Mouse (Mus musculus) heart, adult 11 months (tissue): ENCODE data around the gene Rtf2.

Experiments used
- DNase-seq: peaks from one replicate; pipeline ENCODE4 v3.0.0; 2022

Gene Rtf2

DNA sequence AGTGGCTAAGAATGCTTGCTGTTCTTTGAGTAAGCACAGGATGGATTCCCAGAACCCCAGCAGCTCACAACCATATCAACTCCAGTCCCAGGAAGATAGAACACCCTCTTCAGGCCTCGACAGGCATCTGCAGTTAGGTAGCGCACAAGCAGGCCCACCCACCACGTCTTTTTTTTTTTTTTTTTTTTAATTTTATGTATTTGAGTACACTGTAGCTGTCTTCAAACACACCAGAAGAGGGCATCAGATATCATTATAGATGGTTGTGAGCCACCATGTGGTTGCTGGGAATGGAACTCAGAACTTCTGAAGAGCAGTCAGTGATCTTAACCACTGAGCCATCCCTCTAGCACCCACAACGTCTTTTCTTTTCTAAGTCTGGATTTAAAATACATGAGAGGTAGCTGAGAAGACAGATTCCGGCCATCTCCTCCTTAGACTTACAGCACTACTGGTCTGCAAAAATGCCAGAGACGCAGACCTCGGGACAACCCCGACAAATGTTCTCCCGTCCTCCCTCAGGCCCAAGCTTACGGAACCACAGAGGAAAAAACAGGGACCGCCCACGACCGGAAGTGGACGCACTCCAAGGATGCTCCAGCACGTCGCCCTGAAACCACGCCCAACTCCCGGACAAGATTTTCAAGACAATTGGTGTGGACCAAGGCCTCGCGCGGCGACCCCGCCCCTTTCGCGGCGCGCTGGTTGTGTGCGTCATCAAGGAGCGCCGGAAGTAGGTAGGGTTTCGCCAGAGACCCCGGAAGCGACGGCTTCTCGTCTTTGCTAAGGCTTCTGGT lies at the start of gene Rtf2:
Gene Rtf2 (plus strand): TSS at position 714 of the 797 bp plus-strand sequence.
- peak; percentile 100 for DNase-seq

DNA sequence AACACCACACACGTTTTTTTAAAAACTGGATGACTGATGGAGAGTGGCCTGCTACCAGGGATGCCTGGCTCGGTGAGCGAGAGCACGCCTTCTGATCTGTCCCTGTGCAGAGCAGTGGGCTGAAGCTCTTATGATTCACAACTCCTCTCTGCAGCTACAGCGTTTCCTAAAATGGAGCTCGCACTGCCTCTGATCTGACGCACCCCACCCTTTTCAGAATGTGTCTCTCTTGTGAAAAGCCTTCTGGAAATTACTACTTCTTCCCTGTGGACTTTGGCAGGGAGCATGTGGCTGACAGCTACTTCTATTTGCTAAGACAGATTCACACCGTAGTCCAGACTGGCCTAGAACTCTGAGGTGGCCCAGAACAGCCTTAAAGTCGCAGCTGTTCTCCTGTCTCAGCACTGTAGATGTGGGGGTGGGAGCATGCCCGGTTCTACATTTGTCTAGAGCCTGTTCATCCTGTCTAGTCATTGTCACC lies 48.3 kb upstream of the Rtf2 start:
- no peak for DNase-seq

DNA sequence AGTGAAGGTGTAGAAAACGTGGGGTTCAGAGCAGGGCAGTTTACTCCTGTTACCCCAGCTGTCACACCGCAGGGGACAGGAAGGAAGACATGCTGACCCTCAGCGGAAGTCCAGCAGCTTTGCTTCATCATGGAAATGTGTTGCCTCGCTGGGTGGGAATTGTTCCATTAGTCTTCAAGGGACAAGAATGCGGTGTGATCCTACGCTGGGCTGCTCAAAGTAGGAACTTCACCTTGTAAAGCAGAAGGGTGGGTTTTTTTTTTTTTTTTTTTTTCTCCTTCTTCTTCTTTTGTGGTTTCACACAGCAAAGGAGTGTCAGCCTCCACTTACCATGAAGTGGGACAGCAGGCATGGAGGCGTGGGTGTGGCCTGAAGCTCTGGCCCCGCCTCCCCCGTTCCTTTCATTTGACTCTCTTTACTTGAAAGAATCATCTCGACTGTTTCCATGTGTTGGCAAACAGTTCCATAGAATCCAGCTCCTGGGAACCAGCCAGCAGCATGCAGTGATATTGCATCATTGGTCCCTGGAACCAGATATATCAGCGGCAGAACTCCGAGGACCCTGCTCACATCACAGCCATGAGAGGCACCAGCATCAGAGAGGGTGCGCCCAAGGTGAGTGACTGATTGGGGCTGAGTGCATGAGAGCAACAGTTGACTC lies 46.8 kb upstream of the Rtf2 start, which contains the start of gene Cass4:
Gene Cass4 (plus strand): TSS at position 404 of the 661 bp plus-strand sequence.
- DNase-seq: peak; percentile 93

DNA sequence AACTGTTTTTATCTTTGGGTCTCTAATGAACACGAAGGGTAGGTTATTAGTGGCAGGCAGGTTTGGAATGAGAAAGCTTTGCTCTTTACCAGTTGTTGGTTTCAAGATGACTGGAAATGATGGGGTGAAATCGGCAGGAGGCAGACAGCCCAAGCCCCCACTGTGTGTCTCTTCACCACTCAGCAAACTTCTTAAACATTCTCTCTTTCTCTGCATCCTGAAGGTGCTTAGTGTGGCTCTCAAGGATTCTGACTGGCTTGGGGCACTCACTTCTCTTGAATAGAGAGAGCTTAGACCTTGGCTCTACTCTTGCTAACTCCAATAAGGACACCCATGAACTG lies 46.3 kb upstream of the Rtf2 start:
- DNase-seq: no peak

DNA sequence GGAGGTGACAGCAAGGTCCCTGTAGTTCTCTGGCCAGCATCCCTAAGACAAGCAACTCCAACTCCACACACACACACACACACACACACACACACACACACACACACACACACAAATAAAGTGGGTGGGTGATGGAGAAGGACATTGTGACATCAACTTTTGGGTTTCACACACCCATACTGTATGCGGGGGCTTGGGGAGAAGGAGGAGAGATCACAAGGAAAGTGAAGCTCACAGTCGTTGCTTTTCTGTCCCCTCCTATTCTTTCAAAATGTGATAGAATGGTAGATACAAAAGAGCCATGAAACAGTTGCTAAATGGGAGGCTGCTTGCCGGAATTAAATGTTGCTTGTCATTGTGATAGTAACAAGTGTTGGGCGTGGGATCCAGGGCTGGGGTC lies 45.7 kb upstream of the Rtf2 start:
- DNase-seq: no peak

DNA sequence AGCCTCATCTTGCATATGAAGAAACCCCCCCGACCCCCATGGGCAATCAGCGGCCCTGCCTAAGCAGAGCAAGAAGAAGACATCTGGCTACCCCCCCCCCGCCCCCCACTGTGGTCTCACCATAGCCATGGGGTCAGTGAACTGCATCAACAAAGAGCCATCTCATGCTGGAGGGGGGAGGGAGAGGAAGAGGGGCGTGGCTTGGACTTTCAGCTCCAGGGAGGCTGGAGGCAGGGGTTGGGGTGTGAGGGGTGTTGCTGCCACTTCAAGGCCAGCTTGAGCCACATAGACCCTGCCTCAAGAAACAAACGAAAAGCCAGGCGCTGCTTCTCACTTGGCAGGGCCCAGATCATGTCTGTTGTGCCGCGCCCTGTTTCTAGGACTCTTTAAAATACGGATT lies 44.4 kb upstream of the Rtf2 start:
- no peak for DNase-seq

DNA sequence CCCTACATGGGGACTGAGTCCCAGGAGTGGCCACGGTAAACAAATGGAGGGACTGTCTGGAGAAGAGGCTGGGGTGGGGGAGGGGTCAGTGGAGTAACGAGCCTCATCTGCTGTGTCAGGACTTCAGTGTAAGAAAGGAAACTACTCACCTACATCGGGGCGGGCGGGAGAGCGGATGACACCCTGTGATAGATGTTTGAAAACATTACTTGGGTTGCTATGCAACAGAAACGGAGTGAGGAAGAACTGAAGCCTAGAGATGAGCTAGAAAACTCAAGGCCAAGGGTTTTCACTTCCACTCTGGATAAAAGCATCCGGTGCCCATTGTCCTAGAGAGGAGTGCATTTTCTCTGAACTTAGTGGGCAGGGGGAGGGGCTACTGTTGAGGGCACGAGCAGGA lies 40.5 kb upstream of the Rtf2 start:
- no peak for DNase-seq

DNA sequence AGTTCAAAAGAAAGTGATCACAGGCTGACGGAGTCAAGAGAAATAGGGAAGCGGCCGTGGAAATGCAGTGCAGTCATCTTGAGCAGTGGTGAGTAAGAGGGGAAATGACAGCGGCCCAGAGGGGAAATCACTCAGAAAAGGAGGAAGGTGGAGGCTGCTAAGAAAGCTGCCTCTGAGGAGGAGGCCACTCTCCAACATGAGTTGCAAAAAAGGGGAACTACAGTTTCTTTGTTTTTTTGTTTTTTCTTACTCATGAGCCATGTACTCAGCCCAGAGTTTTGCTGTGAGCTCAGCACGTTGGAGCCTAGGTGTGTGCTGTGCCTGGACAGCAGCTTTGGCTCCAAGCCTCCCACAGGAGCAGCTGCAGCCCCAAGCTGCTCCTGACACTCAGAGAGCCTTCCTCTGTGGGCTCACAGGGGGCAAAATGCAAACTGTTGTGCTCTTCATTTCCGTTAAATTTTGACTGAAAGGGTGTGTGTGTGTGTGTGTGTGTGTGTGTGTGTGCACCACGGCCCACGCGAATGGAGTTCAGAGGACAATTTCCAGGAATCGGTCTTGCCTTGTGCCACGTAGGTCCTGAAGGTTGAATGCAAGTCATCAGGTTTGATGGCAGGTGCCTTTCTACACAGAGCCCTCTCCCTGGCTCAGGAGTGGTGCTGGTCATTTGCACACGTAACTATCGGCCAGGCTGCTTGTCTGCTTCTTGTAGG lies 39.1 kb upstream of the Rtf2 start:
- DNase-seq: peak; percentile 97

DNA sequence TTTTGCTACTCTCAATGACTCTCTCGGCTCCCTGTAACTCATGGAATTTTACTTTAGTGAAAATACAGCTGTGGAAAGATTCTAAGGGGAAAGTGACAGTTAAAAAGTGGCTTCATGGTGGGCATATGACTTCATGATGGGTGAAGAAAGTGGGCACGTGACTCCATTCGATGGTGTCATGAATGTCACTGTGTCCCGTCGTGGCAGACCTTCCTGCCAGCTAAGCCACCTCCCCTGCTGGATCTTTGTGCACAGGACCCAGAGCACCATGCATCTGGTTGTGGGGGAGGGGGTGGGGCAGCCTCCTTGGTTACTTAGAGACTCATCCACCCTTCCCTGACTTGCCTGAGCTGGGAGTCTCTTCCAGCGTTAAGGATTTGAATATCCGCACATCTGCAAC lies 36.1 kb upstream of the Rtf2 start:
- DNase-seq: no peak

DNA sequence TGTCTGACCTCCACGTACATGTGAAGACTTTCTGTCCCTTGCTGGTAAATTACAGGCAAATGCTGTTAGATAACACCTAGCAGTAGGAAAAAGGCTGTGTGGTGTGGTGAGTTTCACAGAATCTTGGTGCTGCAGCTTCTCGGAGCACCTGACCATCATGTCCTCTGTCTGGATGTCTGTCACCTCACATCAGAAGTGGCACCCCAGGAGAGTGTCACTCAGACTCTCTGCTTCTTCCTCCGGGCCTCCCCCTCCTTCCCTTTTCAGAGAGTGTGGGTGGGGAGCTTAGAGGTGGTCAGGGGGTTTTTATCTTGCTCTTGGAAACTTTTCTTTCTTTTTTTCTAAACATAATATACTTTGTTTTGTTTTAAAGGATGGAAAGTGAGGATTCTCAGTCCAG lies 35.3 kb upstream of the Rtf2 start:
- no peak for DNase-seq

DNA sequence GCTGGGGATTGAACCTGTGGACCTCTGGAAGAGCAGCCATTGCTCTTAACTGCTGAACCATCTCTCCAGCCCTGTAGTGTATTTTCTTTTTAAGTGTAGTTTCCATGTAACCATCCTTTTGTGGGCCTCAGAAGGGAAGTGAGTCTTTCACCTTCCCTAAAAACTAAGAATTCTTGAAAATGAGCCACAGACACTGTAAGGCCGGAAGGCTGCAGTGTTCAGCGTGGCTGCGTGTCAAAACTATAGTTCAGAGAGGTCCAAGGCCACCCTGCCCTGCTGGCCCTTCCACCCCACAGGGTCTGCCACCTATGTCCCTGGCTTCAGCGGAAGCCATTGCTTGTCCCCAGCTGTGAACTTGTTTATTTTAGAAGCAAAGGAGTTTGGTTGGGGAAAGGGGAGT lies 34.2 kb upstream of the Rtf2 start:
- no peak for DNase-seq

DNA sequence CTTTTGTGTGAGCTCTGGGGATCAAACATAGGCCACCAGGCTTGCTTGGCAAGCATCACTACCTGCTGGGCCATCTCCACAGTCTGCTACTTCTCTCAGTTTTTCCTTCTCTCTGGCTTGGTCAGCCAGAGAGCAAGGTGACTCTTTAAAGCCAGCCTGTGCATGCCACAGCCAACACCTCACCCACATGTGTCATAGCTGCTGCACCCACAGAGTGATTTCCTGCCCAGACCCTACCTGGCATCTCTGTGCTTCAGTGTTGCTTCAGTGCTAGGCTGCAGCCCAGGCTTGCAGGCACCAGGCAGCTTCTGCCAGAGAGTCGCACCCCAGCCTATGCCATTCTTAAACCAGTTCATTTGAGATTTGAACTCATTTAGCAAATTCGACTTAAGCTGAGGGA lies 32.9 kb upstream of the Rtf2 start:
- no peak for DNase-seq

DNA sequence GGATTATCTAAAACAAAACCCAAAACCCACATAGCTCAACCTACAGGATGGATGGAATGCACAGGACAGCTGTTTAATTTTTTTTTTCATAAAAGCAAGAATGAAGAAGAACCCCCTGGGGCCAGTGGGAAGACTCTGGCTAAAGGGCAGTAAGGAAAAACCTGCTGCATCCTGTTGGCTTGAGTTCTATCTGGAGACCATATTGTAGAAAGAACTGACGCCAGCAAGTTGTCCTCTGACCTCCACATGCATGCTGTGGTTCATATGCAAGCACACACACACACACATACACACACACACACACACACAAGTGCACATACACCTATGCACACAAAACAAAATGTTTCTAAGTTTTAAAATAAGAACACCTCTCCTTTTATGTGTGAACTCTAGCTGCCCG lies 29.7 kb upstream of the Rtf2 start:
- DNase-seq: no peak

DNA sequence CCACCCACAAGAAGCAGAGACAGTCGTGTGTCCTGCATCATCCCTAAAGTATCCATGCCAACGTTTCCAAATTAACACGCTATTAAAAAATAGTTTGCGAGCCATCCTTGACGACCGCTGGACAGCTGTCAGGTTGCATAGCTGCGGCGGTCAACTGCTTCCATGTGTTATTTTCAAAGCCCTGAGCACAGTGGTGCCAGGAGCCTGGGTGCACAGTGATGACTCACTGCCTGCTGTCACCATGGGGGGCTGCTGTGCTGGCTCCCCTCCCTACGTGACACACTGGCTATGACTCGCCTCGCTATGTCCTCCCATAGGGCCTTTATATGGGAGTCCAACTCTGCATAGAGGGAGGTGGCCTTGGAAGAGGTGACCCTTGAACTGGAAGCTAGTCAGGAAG lies 29.3 kb upstream of the Rtf2 start:
- no peak for DNase-seq

DNA sequence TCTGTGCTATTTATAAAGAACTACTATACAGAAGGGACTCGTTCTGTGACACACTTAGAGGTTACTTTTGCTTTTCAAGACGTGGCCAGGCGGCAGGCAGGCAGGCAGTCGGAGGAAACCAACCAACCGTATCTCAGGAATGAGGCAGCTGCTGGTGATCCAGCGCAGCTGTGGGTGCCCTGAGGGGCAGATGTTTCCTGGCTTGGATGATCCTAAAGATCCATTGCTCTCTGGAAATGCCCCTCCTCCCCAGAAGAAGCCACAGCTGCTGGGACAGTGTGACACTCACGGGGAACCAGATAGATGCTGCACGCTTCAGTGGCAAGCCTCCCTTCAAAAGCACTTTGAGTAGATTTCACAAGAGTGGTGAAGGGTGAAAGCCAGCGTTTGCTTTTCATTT lies 27.9 kb upstream of the Rtf2 start:
- DNase-seq: no peak

DNA sequence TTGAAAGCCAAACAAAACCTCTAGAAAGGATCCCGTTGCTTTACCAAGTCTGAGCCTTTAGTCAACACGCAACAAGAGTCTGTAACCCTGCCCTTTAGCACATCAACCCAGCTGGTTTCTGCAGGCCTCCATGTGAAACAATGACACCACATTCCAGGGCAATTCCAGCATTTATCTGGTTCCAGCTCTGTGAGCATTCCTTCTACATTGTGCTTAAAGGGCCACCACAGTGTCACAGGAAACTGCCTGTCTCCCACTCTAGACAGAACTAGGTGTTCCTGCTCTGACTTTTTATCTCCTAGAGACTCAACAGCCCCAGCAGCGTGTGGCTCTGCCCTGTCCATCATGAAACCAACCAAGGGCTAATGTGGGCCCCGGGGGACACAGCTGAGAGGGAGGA lies 27.1 kb upstream of the Rtf2 start:
- DNase-seq: no peak

DNA sequence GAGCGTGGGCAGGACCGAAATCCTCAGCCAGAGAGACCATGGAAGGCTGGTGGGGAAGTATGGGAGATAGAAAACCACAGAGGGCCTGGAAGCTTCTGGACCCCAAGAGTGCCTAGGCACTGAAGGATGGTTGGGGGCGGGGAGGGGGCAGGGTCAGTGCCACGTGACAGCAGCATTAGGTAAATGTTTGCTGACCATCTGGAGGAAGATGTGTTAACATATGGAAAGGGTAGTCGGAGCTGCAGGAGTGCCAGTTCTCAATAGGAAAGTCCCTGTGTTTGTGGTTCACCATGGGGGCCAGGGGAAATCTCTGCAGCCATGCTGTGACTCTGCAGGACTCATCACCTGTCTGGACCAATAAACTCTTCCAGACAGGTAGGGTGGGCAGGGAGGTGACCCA lies 26.5 kb upstream of the Rtf2 start:
- DNase-seq: no peak

DNA sequence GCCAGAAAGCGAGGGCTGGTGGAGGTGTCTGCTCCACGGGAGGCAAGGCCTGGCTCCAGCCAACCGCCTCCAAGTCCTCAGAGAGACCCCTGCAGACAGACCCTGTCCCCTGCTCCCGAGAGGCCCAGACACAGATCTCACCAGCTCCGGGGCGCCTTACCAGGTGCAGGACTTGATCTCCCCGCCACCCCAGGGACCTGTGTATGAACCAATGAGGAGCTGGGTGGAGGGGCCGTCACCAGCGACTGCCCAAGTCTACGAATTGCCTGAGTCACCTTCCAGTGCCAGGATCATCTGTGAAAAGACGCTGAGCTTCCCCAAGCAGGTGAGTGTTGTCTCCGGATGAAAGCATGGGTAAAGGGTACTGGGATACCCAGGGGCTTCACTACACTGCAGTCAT lies 24.1 kb upstream of the Rtf2 start:
- DNase-seq: no peak

DNA sequence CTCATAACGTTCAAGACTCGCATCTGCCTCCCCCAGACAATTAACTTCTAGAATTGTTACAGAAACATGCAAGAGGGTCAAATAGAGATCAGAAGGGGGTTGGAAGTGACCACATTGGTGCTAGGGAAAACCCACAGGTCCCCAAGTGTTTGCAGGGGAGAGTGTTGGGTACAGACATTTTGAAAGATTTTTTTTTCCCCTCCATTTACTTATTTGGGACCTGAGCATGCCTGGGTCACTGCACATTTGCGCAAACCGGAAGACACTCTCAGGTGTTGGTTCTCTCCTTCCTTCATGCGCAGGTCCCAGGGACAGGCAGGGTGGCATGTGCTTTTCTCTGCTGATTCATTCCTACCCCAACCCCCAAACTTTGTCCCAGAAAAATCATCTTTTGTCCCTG lies 23.5 kb upstream of the Rtf2 start:
- DNase-seq: no peak

DNA sequence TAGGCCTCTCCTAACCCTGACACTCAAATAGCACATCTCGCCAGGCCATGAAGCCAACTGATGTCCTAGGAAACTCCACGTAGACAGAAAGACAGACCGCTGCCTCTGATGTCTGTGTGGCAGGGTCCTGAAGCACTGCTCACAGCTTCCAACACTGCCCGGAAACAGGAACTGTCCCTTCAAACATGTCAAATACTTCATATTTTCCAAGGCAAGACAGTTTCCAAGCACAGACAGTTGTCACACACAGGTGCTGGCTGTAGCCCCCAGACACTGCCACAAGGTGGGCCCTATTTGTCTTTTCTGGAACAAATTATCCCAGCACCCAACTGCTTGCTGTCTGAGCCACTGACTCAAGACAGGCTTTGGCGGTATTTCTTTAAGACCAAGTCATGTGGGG lies 22.1 kb upstream of the Rtf2 start:
- DNase-seq: no peak

DNA sequence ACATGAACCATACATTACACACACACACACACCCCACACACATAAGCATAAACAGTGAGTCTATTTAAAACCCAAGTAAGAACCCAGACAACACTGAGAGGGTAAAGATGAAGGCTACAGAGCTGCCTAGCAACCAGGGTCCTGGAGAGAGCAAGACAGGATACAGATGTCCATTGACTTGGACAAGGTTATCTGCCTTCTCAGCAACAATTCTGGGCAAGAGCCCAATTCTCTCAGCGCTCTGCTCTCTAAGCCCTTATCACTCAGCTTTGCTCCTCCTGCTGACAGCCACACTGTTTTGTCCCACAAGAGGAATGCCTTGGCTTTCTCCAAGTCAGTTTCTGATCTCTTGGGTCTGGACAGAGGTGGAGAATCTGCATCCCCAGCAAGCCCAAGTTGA lies 9.7 kb upstream of the Rtf2 start:
- peak; percentile 93 for DNase-seq

DNA sequence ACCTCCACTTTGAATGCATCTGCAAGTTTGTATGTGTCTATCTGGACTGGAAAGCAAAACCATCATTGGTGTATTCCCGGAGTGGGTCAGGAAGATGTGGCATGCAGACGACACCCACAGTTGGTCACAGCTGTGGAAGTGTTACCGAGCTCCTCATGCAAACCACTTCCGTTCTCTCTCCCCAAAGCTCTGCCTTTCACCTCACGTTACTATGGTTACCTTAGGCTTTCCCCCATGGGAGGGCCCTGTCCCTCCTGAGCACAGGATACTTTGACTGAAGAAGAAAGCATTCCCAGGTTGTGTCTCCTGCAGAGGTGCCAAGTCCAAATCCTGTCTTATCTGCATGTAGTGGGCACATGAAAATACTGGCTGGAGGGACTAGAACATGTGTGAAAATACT lies 6.6 kb upstream of the Rtf2 start:
- DNase-seq: no peak

DNA sequence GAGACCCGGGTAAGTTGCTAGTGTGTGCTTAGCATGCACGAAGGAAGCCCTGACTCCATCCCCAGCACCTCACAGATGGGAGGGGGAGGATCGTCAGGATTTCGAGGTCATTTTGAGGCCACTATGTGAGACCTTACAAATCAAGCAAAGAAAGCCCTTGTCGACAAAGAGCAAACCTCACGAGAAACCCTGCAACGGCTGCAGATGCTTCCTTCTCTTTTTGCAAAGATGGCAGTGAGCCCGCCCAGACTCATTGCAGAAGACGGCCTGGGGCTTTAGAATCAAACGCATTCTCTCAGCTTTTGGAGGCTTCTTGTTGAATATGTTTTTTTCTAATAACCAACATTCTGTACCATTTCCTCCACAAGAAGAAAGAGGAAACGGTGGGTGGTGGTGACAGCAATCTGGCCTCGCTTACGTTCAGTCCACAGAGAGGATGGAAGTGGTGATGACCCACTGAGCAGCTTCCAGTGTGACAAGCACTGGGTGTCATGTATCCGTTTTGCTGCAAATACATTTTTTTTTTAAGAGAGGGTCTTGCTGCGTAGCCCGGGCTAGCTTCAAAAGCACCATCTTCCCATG lies 2.9 kb upstream of the Rtf2 start:
- DNase-seq: peak; percentile 92

DNA sequence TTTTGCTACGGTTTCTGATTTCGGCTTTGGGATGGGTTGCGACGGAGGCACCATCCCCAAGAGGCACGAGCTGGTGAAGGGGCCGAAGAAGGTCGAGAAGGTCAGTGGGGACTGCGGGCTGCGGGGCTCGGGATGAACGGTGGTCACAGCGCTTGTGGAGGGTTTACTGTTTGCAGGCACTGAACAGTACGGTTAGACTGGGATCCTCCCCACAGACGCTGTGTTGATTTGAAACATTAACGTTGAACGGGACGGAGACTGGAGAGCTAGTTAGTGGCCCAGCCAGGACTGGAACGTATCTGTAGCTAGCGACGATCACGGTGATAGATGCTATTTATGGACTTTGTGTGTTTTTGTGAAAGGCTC lies 267 bp downstream of the Rtf2 start:
- DNase-seq: no peak
